Mouse (Mus musculus) lung, postnatal 4 days (tissue): Measurements from ENCODE around the gene Ank3.

ENCODE experiments used
- DNase-seq, 2 experiments: peaks; one replicate each; pipeline ENCODE4 v3.0.0; 2021

Gene Ank3

GRCm38 (mm10) chr10:69414888-69415287 lies 16.3 kb downstream of the Ank3 start:
- peak; percentile 39 to 72 for DNase-seq

GRCm38 (mm10) chr10:69418716-69419115 lies 20.1 kb downstream of the Ank3 start:
- DNase-seq: no peak

GRCm38 (mm10) chr10:69420306-69420705 lies 21.7 kb downstream of the Ank3 start:
- DNase-seq: no peak

- DNase-seq: no peak
These were observed 25.5 kb downstream of the Ank3 start for GRCm38 (mm10) chr10:69424051-69424450.

- DNase-seq: no peak
These were observed 31.6 kb downstream of the Ank3 start for GRCm38 (mm10) chr10:69430138-69430537.

- DNase-seq: no peak
These were observed 32.5 kb downstream of the Ank3 start for GRCm38 (mm10) chr10:69431101-69431500.

GRCm38 (mm10) chr10:69435213-69435612 lies 36.6 kb downstream of the Ank3 start:
- no peak for DNase-seq

GRCm38 (mm10) chr10:69439449-69439848 lies 40.9 kb downstream of the Ank3 start:
- no peak for DNase-seq

- DNase-seq: no peak
These were observed 46.0 kb downstream of the Ank3 start for GRCm38 (mm10) chr10:69444546-69444945.

GRCm38 (mm10) chr10:69445951-69446350 lies 47.4 kb downstream of the Ank3 start:
- DNase-seq: peak; percentile 31 to 68

- DNase-seq: no peak
These were observed 48.0 kb downstream of the Ank3 start for GRCm38 (mm10) chr10:69446566-69446965.

- DNase-seq: no peak
These were observed 48.7 kb downstream of the Ank3 start for GRCm38 (mm10) chr10:69447308-69447707.

GRCm38 (mm10) chr10:69448174-69448573 lies 49.6 kb downstream of the Ank3 start:
- no peak for DNase-seq

GRCm38 (mm10) chr10:69451006-69451405 lies 52.4 kb downstream of the Ank3 start:
- peak; percentile 16 to 68 for DNase-seq

- DNase-seq: peak in 1 of 2 experiments; percentile 60
These were observed 53.8 kb downstream of the Ank3 start for GRCm38 (mm10) chr10:69452180-69452977.

GRCm38 (mm10) chr10:69453531-69453930 lies 55.0 kb downstream of the Ank3 start:
- no peak for DNase-seq

GRCm38 (mm10) chr10:69454480-69454879 lies 55.9 kb downstream of the Ank3 start:
- no peak for DNase-seq

GRCm38 (mm10) chr10:69464826-69465225 lies 66.3 kb downstream of the Ank3 start:
- DNase-seq: no peak

GRCm38 (mm10) chr10:69465558-69466200 lies 67.1 kb downstream of the Ank3 start:
- DNase-seq: no peak

GRCm38 (mm10) chr10:69466201-69466585 lies 67.6 kb downstream of the Ank3 start:
- no peak for DNase-seq

- no peak for DNase-seq
These were observed 68.0 kb downstream of the Ank3 start for GRCm38 (mm10) chr10:69466586-69466985.

- DNase-seq: no peak
These were observed 68.6 kb downstream of the Ank3 start for GRCm38 (mm10) chr10:69467182-69467581.

GRCm38 (mm10) chr10:69471841-69472240 lies 73.3 kb downstream of the Ank3 start:
- no peak for DNase-seq

GRCm38 (mm10) chr10:69476871-69477270 lies 78.3 kb downstream of the Ank3 start:
- DNase-seq: no peak
